Comparison of ENCODE assay signal across 23 mouse cellular contexts in the genomic region with DNA sequence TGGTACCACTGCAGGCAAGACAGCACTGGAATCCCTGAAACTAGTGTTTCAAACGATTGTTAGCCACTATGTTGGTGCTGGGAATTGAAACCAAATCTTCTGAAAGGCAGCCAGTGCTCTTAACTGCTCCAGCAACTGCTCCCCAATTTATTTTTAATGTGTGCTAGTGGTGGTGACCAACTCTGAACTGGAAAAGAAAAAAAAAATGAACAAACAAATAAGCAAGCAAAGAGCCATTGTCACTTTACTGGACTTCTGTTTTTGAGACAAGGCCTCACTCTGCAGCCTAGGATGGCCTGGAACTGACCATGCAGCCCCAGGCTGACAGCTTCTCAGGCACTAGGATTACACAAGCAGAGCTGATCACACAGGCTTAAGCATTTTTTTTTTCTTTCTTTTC.
"Had no signal": no experiment of that assay in that cellular context is flagged by ENCODE, and none has a peak within 500 bp of the region (broad histone marks: within the 10 kb centered on the region; RNA-seq: fewer than 3 reads in every experiment).

No protein-coding gene starts in this region.

- H3K4me3 ChIP-seq: heart, adult 2 months; heart, embryonic 12.5 days; hindbrain, embryonic 10.5 days; hindbrain, embryonic 12.5 days; intestine, embryonic 15.5 days; left cerebral cortex, adult 2 months; limb, embryonic 10.5 days; limb, embryonic 12.5 days; liver, embryonic 13.5 days had no signal

- H3K36me3 ChIP-seq: heart, embryonic 12.5 days; hindbrain, embryonic 10.5 days; hindbrain, embryonic 12.5 days; intestine, embryonic 15.5 days; limb, embryonic 10.5 days; limb, embryonic 12.5 days; liver, embryonic 13.5 days had no signal

- H3K27me3 ChIP-seq: heart, embryonic 12.5 days; hindbrain, embryonic 12.5 days; intestine, embryonic 15.5 days; limb, embryonic 12.5 days; liver, embryonic 13.5 days had no signal

- H3K9me3 ChIP-seq: heart, embryonic 12.5 days; hindbrain, embryonic 10.5 days; hindbrain, embryonic 12.5 days; intestine, embryonic 15.5 days; limb, embryonic 10.5 days; limb, embryonic 12.5 days; liver, embryonic 13.5 days had no signal

- DNase-seq: gastrocnemius, postnatal 14 days; gastrocnemius, postnatal 36 days; heart, adult 2 months; heart, postnatal 10 days; heart, postnatal 4 days; kidney, adult 18-20 months; kidney, adult 8-10 months; kidney, postnatal 10 days; kidney, postnatal 25 days; kidney, postnatal 4 days; liver; liver, embryonic 13.5 days had no signal

- ATAC-seq: hindbrain, embryonic 16.5 days; inflammation-experienced regulatory T-cells, adult 6 months; intestine, embryonic 15.5 days; intestine, postnatal 0 days had no signal

- H3K27ac ChIP-seq: heart, adult 2 months; hindbrain, embryonic 10.5 days; hindbrain, embryonic 12.5 days; hindbrain, embryonic 14.5 days; intestine, embryonic 15.5 days; left cerebral cortex, adult 2 months; limb, embryonic 10.5 days; limb, embryonic 12.5 days; liver, embryonic 13.5 days had no signal

- H3K4me1 ChIP-seq: hindbrain, embryonic 10.5 days; hindbrain, embryonic 12.5 days; intestine, embryonic 15.5 days; limb, embryonic 10.5 days; limb, embryonic 12.5 days; liver, embryonic 13.5 days had no signal
